Mouse (Mus musculus): ENCODE measurements at regions not wholly inside any gene's neighbourhood (a gene's known extent, or its start where the extent isn't known, plus 50 kb on each side); places are given as distances from the start of the nearest gene placed in this dataset.

DNA sequence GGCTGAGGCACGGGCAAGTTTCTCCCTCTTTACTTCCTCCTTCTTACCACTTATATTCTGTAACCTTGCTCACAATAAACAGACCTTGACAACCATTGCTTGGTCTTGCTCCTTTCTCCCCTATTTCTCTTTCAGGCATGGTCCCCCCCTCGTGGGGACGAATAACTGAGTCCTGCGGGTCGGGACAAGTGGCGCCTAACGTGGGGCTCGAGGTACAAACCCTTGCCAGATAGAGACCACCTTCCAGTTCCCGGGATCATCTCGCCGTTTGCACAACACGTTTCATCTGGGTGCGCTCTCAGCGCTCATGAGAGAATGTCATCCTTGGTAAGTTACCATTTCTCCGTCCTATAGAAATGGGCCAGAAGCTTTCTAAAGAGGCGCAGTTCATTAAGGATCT is 79.6 kb upstream of the Foxn3 start:
- Histone ChIP-seq H3K9ac (no peak overlapping the region), H3K4me3 (no peak overlapping the region), H3K4me2 (replicated peaks) (no peak overlapping the region), H3K27ac (no peak overlapping the region), H3K9me3 (peaks cover 33% of the 10 kb centered on the region), H3K36me3 (no peaks in the 10 kb centered on the region), H3K27me3 (no peaks in the 10 kb centered on the region), H3K4me1 (peaks cover 19% of the 10 kb centered on the region)
- ATAC-seq (ENCODE audit: insufficient number of reproducible peaks, insufficient read depth, low FRiP score, low TSS enrichment), result no peak
- 95% methylated on average over 16 of the region's 16 CpGs for WGBS

DNA sequence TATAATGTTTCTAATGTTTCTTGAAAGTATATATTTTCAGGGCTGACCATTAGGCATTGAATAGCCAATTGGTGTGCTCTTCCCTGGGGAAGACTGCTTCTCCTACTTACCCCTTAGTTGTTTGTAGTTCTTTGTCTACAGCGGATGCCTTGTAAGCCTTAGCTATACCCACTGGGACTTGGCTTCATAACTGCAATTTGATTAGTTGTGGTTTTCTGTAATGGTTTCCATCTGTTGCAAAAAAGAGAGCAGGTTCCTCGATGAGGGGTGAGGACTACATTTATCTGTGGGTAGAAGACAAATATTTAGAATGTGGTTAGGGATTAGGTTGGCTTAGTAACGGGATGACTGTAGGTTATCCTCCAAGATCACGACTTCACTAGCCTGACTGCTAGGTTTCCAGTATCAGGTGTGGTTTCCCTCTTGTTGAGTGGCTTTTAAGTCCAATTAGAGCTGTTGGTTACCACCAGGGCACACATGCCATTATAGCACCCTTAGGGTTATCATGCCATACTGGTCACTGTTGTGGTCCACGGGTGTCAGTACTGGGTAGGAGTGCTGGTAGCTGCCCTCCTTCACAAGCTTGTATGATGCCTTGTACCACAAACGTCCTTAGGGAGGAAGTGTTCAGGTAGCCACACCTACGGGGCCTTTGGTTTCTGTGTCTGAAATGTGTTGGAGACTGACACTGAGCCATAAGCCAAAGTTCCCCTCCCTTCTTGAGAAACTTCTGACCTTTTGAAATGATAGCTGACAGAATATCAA is 78.9 kb upstream of the Foxn3 start:
- peaks cover 19% of the 10 kb centered on the region for H3K4me1 ChIP-seq
- H3K27me3 ChIP-seq, result no peaks in the 10 kb centered on the region
- ATAC-seq (ENCODE audit: insufficient number of reproducible peaks, insufficient read depth, low FRiP score, low TSS enrichment), result no peak
- H3K4me2 ChIP-seq (replicated peaks), result no peak overlapping the region
- H3K9me3 ChIP-seq, result peaks cover 33% of the 10 kb centered on the region
- H3K36me3 ChIP-seq, result no peaks in the 10 kb centered on the region
- H3K9ac ChIP-seq, result no peak overlapping the region
- WGBS, result 56% methylated on average over 7 of the region's 7 CpGs
- H3K27ac ChIP-seq, result no peak overlapping the region
- H3K4me3 ChIP-seq, result no peak overlapping the region

DNA sequence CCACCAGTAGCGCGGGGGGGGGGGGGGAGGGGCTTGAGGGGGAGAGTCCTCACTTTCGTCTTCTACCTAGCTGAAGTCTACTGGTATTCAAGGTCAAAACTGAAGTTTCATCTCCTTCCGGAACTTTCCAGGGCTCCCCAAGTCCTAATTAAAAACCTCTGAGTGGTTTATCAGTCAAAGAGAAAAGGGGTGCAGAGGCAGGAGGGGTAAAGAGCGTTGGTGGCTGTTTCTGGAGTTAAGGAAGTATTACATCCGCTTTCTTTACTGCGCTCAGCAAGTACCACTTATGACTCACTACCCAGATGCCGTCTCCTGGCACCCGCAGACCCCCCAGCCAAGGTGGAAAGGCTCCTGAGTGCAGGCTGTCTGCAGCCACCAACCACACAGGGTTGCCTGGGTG is 77.9 kb upstream of the Foxn3 start:
- peaks cover 19% of the 10 kb centered on the region for H3K4me1 ChIP-seq
- H3K27ac ChIP-seq, result peak overlapping the region; percentile 36; the same call in 1 of the 2 replicates
- 41% methylated on average over 7 of the region's 9 CpGs for WGBS
- H3K4me2 ChIP-seq (replicated peaks), result peak overlapping the region; percentile 47
- 0 out of 2 replicates have a peak overlapping the region, but pooled peaks have one; percentile 14 for H3K4me3 ChIP-seq
- ATAC-seq (ENCODE audit: insufficient number of reproducible peaks, insufficient read depth, low FRiP score, low TSS enrichment), result no peak
- peaks cover 33% of the 10 kb centered on the region for H3K9me3 ChIP-seq
- H3K36me3 ChIP-seq, result no peaks in the 10 kb centered on the region
- H3K27me3 ChIP-seq, result no peaks in the 10 kb centered on the region
- H3K9ac ChIP-seq, result no peak overlapping the region

DNA sequence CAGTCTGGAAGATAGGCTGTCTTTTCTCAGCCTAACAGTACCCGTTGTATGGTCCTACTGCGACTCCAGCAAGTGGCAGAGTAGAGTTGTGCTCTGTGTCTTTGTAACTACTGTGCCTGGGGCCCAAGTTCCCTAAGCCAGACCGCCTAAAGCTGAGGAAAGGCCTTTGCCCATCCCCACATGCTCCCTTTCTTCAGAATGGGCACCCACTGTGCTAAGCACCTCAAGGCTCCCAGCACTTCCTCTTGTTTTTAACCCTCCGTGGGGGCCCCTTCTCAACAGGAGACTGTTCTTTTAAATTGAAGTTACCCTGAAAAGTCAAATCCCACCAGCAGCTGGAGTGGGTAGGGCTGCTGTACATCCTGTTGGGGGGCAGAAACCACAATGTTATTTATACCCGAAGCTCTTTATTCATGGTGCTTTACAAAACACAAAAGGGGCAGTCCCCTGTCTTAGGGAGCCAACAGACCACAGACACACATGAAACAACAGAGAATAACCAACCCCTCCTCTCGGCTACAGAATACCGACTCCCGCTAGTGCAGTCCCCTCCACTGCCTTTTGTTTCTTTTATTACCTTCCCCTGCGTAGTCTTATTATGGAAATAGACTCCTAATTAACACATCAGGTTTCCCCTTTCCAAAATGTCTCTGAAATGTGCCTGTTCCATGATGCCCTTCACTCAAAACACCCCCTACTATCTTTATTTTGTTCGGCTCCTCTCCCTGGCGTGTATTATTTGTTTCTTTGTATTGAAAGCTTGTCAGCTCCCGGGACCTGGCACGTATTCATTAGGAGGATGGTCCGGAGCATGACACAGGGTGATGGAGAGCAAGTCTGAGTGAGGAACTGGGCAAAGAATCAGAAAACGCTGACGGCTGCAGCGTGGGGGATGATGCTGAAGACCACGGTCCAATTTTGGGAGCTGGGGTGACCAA is 77.1 kb upstream of the Foxn3 start:
- 7% methylated on average over 18 of the region's 18 CpGs for WGBS
- Histone ChIP-seq H3K27ac (peak overlapping the region; percentile 30; the same call in 1 of the 2 replicates), H3K9ac (no peak overlapping the region), H3K4me1 (peaks cover 19% of the 10 kb centered on the region), H3K4me3 (0 out of 2 replicates have a peak overlapping the region, but pooled peaks have one; percentile 14), H3K4me2 (replicated peaks) (peak overlapping the region; percentile 47), H3K36me3 (no peaks in the 10 kb centered on the region), H3K27me3 (no peaks in the 10 kb centered on the region), H3K9me3 (peaks cover 28% of the 10 kb centered on the region)
- ATAC-seq (ENCODE audit: insufficient number of reproducible peaks, insufficient read depth, low FRiP score, low TSS enrichment), result no peak

DNA sequence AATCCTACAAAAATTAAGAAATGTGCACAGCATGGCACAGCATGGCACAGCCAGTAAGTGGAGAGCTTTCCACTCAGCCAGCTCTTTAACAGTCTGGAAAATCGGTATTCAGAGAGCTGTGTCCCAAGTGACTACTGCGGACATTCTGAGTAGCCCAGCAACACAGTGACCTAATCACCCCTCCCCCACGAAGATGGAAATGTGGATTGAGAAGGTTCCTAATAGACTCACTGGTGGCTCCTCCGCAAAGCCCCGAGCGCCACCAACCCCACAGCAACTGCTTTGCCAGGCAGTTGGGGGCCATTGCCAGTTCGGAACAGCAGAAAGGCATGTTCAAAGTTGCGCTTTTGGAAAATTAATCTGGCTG is 76.4 kb upstream of the Foxn3 start:
- Histone ChIP-seq H3K9ac (no peak overlapping the region), H3K4me2 (replicated peaks) (peak overlapping the region; percentile 47), H3K4me1 (peaks cover 19% of the 10 kb centered on the region), H3K36me3 (no peaks in the 10 kb centered on the region), H3K4me3 (no peak overlapping the region), H3K9me3 (peaks cover 22% of the 10 kb centered on the region), H3K27me3 (no peaks in the 10 kb centered on the region), H3K27ac (peak overlapping the region; percentile 30; the same call in 1 of the 2 replicates)
- no peak for ATAC-seq (ENCODE audit: insufficient number of reproducible peaks, insufficient read depth, low FRiP score, low TSS enrichment)
- WGBS, result 18% methylated on average over 8 of the region's 8 CpGs

DNA sequence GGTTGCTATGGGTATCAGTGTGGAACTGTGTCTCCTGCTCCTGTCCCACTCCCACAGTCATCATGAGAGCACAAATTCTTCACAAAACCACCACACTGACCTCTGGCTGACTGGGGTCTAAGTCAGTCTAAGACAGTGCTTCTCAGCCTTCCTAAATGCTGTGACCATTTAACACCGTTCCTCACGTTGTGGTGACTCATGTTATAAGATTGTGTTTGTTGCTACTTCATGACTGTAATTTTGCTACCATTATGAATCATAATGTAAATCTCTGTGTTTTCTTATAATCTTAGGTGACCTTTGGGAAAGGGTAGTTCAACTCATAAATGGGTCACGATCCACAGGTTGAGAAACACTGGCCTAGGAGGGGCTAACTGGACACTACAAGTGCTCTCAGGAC is 75.7 kb upstream of the Foxn3 start:
- no peak overlapping the region for H3K4me3 ChIP-seq
- H3K9me3 ChIP-seq, result peaks cover 17% of the 10 kb centered on the region
- no peak overlapping the region for H3K9ac ChIP-seq
- H3K4me2 ChIP-seq (replicated peaks), result no peak overlapping the region
- ATAC-seq (ENCODE audit: insufficient number of reproducible peaks, insufficient read depth, low FRiP score, low TSS enrichment), result no peak
- H3K27ac ChIP-seq, result no peak overlapping the region
- 85% methylated on average over 3 of the region's 3 CpGs for WGBS
- H3K27me3 ChIP-seq, result no peaks in the 10 kb centered on the region
- H3K4me1 ChIP-seq, result peaks cover 19% of the 10 kb centered on the region
- H3K36me3 ChIP-seq, result no peaks in the 10 kb centered on the region

DNA sequence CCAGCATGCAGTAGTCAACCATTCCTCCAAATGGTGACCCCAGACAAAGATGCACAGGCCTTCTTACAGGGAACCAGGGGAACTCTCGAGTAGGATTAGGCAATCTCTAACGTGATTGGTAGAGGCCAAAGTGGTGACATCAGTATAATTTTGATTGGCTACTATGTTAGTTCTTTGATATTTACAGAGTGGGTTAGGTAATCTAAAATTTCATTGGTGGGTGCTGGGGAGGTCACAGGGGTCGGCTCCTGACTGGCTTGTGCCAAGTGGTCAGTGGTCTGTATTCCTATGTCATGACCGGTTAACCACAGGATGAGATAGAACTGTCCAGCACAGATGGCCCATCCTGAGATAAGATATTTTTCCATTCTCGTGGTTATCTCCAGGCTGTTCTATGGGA is 74.6 kb upstream of the Foxn3 start:
- Histone ChIP-seq H3K9me3 (peaks cover 6% of the 10 kb centered on the region), H3K4me1 (peaks cover 19% of the 10 kb centered on the region), H3K36me3 (no peaks in the 10 kb centered on the region), H3K27ac (no peak overlapping the region), H3K27me3 (no peaks in the 10 kb centered on the region), H3K4me2 (replicated peaks) (no peak overlapping the region), H3K4me3 (no peak overlapping the region), H3K9ac (no peak overlapping the region)
- whole genome bisulfite sequencing, result 88% methylated on average over 5 of the region's 5 CpGs
- no peak for ATAC-seq (ENCODE audit: insufficient number of reproducible peaks, insufficient read depth, low FRiP score, low TSS enrichment)

DNA sequence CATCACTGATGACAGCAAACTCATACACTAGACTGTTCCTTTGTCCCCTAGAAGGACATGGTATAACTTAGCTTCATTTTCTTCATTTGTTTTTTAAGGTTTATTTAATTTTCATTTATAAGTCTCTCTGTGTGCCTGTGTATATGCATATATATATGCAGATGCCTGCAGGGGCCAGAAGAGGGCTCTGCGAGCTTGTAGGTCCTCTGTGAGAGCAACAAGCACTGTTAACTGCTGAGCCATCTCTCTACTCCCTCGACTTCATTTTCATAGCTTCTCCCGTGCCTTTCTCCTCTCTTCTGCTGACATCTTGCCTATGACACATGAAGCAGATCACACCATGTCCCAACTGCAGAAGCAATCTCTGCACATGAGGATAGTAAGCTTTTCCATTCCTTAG is 72.9 kb upstream of the Foxn3 start:
- no peak for ATAC-seq (ENCODE audit: insufficient number of reproducible peaks, insufficient read depth, low FRiP score, low TSS enrichment)
- peaks cover 15% of the 10 kb centered on the region for H3K4me1 ChIP-seq

DNA sequence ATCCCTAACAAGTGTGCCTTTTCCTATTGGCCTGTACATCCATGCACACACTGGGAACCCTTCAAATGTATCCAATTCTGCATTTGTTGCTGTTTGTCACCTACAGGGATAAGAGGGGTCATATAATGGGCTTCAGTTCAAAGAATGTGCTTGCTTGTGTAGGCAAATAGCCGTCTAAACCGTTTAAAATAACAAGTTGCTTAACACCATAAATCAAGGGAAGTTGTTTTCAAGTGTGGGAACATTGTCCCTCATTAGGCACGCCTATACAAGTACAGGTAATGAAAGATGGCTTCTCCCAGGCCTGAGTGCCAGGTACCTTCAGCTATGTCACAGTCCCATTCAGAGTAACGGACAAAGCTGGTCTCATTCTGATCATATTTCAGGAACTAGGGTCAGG is 72.0 kb upstream of the Foxn3 start:
- H3K9ac ChIP-seq, result no peak overlapping the region
- H3K4me1 ChIP-seq, result peaks cover 7% of the 10 kb centered on the region
- H3K4me2 ChIP-seq (replicated peaks), result no peak overlapping the region
- ATAC-seq (ENCODE audit: insufficient number of reproducible peaks, insufficient read depth, low FRiP score, low TSS enrichment), result no peak
- no peaks in the 10 kb centered on the region for H3K9me3 ChIP-seq
- H3K27me3 ChIP-seq, result no peaks in the 10 kb centered on the region
- no peak overlapping the region for H3K4me3 ChIP-seq
- WGBS, result 82% methylated on average over 4 of the region's 4 CpGs
- H3K27ac ChIP-seq, result no peak overlapping the region
- H3K36me3 ChIP-seq, result no peaks in the 10 kb centered on the region

More for the DNA sequence above, 72.9 kb upstream of the Foxn3 start:
- Histone ChIP-seq H3K9me3 (no peaks in the 10 kb centered on the region), H3K36me3 (no peaks in the 10 kb centered on the region), H3K27me3 (no peaks in the 10 kb centered on the region), H3K27ac (no peak overlapping the region), H3K4me2 (replicated peaks) (no peak overlapping the region), H3K4me3 (no peak overlapping the region), H3K9ac (no peak overlapping the region)
- WGBS, result 83% methylated on average over 3 of the region's 3 CpGs

DNA sequence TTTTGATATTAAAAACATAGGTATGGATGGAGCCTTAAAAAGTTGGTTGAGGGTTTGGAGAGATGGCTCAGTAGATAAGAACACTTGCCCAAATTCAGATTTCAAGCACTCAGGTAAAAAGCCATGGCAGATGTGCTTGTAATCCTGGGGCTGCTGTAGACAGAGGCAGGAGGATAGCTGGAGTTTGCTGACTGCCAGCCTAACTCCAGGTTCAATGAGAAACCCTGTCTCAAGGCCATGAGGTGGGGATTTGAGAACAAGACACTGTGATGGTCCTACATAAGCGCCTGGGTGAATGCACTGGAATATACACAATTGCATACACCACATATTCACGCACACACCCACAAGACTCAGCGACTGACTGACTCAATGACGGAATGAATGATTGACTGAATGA is 71.3 kb upstream of the Foxn3 start:
- WGBS, result 90% methylated on average over 4 of the region's 4 CpGs
- Histone ChIP-seq H3K9me3 (no peaks in the 10 kb centered on the region), H3K4me2 (replicated peaks) (no peak overlapping the region), H3K27ac (no peak overlapping the region), H3K27me3 (no peaks in the 10 kb centered on the region), H3K4me1 (0 out of 2 replicates have a peak, but pooled peaks cover under 1% of the 10 kb centered on the region), H3K36me3 (no peaks in the 10 kb centered on the region), H3K9ac (no peak overlapping the region), H3K4me3 (no peak overlapping the region)
- no peak for ATAC-seq (ENCODE audit: insufficient number of reproducible peaks, insufficient read depth, low FRiP score, low TSS enrichment)

DNA sequence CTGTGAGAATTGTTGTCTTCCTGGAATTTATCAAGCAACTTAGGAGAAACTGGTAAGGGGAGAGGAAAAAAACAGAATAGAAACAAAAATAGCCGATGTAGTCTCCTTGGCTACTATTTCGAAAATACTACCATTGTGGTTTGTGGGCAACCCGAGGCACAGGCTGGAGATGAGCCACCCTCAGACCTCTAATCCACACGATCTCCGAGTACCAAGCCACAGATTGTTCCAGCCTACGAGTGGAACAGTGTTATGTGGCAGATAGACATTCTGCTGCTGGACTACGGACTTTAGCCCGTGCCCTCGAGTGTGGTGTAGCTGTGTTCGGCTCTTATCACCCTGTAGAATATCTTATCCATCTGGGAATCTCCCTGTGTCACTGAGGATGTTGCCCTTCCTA is 70.3 kb upstream of the Foxn3 start:
- 89% methylated on average over 10 of the region's 10 CpGs for WGBS
- no peaks in the 10 kb centered on the region for H3K27me3 ChIP-seq
- no peaks in the 10 kb centered on the region for H3K36me3 ChIP-seq
- H3K4me2 ChIP-seq (replicated peaks), result no peak overlapping the region
- H3K9ac ChIP-seq, result no peak overlapping the region
- H3K4me3 ChIP-seq, result no peak overlapping the region
- H3K4me1 ChIP-seq, result no peaks in the 10 kb centered on the region
- H3K27ac ChIP-seq, result no peak overlapping the region
- no peaks in the 10 kb centered on the region for H3K9me3 ChIP-seq
- no peak for ATAC-seq (ENCODE audit: insufficient number of reproducible peaks, insufficient read depth, low FRiP score, low TSS enrichment)

DNA sequence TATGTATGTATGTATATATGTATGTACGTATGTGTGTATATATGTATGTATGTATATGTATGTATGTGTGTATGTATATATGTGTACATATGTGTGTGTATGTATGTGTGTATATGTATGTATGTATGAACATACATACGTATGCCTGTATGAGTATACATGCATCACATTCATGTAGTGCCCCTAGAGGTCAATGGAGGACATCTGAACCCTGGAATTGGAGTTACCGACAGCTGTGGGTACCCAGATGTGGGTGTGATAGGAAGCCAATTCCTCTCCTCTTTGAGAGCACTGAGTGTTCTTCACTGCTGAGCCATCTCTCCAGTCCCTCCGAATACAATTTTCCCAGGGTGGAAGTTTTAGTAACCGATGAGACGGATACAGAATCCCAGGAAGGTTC is 69.6 kb upstream of the Foxn3 start:
- Histone ChIP-seq H3K4me2 (replicated peaks) (no peak overlapping the region), H3K27ac (no peak overlapping the region), H3K9ac (no peak overlapping the region), H3K4me3 (no peak overlapping the region), H3K27me3 (no peaks in the 10 kb centered on the region), H3K4me1 (peaks cover 7% of the 10 kb centered on the region; the same call in 1 of the 2 replicates), H3K9me3 (no peaks in the 10 kb centered on the region), H3K36me3 (no peaks in the 10 kb centered on the region)
- no peak for ATAC-seq (ENCODE audit: insufficient number of reproducible peaks, insufficient read depth, low FRiP score, low TSS enrichment)
- WGBS, result 93% methylated on average over 6 of the region's 6 CpGs
